Mouse (Mus musculus) ES-Bruce4 (cell line): Measurements from ENCODE around the gene Cdhr5.

Experiments
- CTCF ChIP-seq: IDR thresholded peaks from one replicate; pipeline ENCODE4 v1.8.1; 2011; ENCODE audit warnings: low read depth, low read length
- EP300 ChIP-seq: IDR thresholded peaks from 2 replicates; pipeline ENCODE4 v1.6.1; 2011; ENCODE audit warnings: low read depth, low read length; ENCODE audit not compliant: insufficient read depth
- POLR2A ChIP-seq: IDR thresholded peaks from one replicate; pipeline ENCODE4 v1.8.1; 2011; ENCODE audit warnings: low read length; ENCODE audit not compliant: insufficient read depth

DNA sequence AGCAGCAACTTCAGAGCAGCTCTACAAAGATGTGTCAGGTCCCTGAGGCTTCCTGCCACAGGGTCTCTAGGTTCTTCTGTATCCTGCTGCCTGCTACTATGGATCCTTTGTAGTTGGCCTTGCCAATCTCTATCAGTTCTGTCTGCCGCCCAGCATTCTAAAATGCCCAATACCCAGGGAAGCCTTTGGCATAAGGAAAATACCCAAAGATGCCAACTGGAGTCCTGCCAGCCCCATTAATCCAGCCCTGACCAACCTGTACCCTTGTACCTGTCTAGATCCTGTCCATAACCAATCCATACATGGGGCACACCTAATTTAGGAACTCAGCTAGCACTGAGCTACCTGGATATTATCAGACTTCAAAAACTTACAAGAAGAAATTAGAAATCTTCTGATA lies 48.1 kb upstream of the Cdhr5 start:
- TF ChIP-seq POLR2A (no peak), CTCF (no peak), EP300 (no peak)
